Mouse (Mus musculus) C2C12 (cell line): Measurements from ENCODE around the gene Zbtb16.

Source experiments
- CEBPB ChIP-seq: IDR thresholded peaks from one replicate; pipeline ENCODE4 v1.6.1; 2011; ENCODE audit warnings: low read depth, mild to moderate bottlenecking, control low read depth, moderate library complexity
- CTCF ChIP-seq: IDR thresholded peaks from one replicate; pipeline ENCODE4 v1.5.1; 2011; ENCODE audit not compliant: control insufficient read depth, insufficient read depth, insufficient read length
- FOSL1 ChIP-seq: IDR thresholded peaks from one replicate; pipeline ENCODE4 v1.8.0; 2011; ENCODE audit warnings: mild to moderate bottlenecking, low read length; ENCODE audit not compliant: poor library complexity, insufficient read depth, severe bottlenecking
- MYOG ChIP-seq: IDR thresholded peaks from one replicate; pipeline ENCODE4 v1.6.1; 2011; ENCODE audit not compliant: control insufficient read depth, insufficient read length; ENCODE audit errors: extremely low read depth
- USF1 ChIP-seq: IDR thresholded peaks from one replicate; pipeline ENCODE4 v1.6.1; 2011; ENCODE audit warnings: low read depth, mild to moderate bottlenecking, control low read depth, moderate library complexity

DNA sequence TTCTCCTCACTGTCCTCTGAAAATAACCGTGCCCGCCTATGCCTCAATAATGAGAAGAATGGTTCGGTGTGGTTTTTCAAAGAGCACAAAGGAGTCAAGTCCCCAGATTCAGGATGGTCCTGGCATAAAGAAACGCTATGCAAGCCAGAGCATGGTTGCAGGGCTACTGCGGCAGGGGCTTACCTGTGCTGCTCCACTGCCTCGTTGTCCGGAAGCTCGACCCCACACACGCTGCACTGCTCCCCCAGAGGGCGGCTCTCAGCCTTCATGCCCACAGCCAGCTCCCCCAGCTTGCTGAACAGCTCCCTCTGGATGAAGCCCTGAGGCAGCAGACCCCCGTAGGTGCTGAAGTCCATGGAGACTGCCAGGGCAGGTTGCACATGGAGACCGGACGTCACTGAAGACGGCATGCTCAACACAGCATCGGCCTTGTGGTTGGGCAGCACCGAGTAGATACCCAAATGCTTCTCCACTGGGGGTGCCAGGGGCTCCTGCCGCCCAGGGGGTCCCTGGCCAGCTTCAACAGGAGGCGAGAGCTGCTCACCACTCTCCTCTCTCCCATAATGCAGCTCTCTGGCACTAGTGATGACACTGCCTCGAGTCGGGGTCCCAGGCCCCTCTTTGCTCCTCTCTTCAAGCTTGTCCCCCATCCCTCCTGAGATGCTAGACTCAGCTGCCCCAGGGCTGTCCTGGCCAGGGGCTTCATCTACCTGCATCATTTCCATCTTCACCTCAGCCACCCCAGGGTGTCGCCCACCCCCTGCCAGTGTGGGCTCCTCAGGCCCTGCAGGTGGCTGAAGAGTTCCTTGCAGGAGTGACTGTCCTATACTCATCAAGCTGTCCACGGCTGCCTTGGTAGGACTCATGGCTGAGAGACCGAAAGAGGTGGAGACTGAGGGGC, 4.2 kb downstream of the Zbtb16 start:
- TF ChIP-seq CEBPB (no peak), CTCF (no peak), FOSL1 (no peak), MYOG (no peak), USF1 (no peak)
